Comparison of ENCODE assay signal across 8 mouse cellular contexts in the genomic region with DNA sequence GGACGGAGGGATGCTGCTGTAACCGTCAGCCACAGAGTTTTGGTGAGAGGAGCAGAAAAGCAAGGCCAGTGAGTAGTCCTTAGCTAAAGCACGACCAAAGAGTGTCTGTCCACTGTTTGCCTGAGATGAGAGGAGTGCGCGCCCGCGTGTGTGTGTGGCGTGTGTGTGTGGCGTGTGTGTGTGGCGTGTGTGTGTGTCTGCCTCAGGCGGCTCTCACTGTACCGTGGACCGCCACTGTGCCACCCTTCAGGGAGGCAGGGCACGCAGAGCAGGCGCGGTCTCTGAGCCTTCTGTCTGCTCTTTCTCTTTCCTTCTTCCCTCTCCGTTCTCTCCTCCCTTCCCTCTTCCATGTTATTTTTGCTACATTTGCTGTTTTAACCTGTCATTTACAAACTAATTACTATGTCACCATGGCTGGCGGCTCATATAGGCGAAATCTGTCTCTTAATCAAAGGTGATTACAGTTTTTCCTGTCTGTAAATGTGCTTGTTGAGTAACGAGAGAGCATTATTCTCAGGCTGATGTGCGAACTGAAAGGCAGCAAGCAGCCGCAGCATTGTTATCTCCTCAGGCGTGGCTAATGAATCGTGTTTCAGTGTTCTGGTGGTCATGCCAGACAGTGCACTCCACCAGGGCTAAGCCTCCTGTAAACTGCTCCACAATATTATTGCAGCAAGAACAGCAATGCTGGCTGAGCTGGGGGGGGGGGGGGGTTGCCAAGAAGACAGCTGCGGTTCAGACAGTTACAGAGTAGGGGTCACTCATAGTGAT.
DNase-seq lines count a peak whose midpoint lies in the region; ATAC-seq and TF ChIP-seq lines count a peak whose summit lies in the region.

No protein-coding gene starts in this region.

- H3K9me3 ChIP-seq in heart, embryonic 14.5 days (ENCODE audit: control insufficient read depth, low read length) = no peaks in the 10 kb centered on the region
- H3K9me3 ChIP-seq in midbrain, embryonic 13.5 days = no peaks in the 10 kb centered on the region

- no peak for TF ChIP-seq POLR2A in cerebellum, adult 2 months (IDR thresholded peaks at IDR 0.05; ENCODE audit: borderline replicate concordance, insufficient read depth, low read length)

- H3K4me1 ChIP-seq in cerebellum, adult 2 months (ENCODE audit: control insufficient read depth, insufficient read depth, low read length) = peaks cover 19% of the 10 kb centered on the region
- peaks cover 16 to 36% of the 10 kb centered on the region in 2 experiments for H3K4me1 ChIP-seq in heart, embryonic 14.5 days (ENCODE audit: control insufficient read depth in 2 of 2, insufficient read depth in 2 of 2, low read length in 2 of 2)
- H3K4me1 ChIP-seq in midbrain, embryonic 13.5 days (replicated peaks) = peaks cover 67% of the 10 kb centered on the region

- no peaks in the 10 kb centered on the region for H3K27me3 ChIP-seq in cerebellum, adult 2 months (ENCODE audit: control insufficient read depth, insufficient read depth, low read length)
- H3K27me3 ChIP-seq in Patski = no peaks in the 10 kb centered on the region
- no peaks in the 10 kb centered on the region for H3K27me3 ChIP-seq in heart, embryonic 14.5 days (ENCODE audit: control insufficient read depth, insufficient read depth, low read length)
- H3K27me3 ChIP-seq in midbrain, embryonic 13.5 days = peaks cover 15% of the 10 kb centered on the region

- H3K36me3 ChIP-seq in heart, embryonic 14.5 days (ENCODE audit: control insufficient read depth, insufficient read depth, low read length) = no peaks in the 10 kb centered on the region
- no peaks in the 10 kb centered on the region for H3K36me3 ChIP-seq in midbrain, embryonic 13.5 days

- no peak overlapping the region for H3K4me3 ChIP-seq in cerebellum, adult 2 months (replicated peaks; ENCODE audit: insufficient read depth, low read depth, low read length)
- H3K4me3 ChIP-seq in heart, embryonic 14.5 days (ENCODE audit: control insufficient read depth in 1 of 2, insufficient read depth in 1 of 2, low read depth in 1 of 2, low read length in 2 of 2) = peak overlapping the region; percentile 17 to 31
- H3K4me3 ChIP-seq in midbrain, embryonic 13.5 days (replicated peaks) = peak overlapping the region; percentile 16

- peak overlapping the region; percentile 53 for H3K9ac ChIP-seq in heart, embryonic 14.5 days (ENCODE audit: low read length)
- H3K9ac ChIP-seq in midbrain, embryonic 13.5 days (replicated peaks) = peak overlapping the region; percentile 51

- DNase-seq in cerebellum, postnatal 10 days = peak; percentile 57 to 69
- no peak for DNase-seq in cerebellum, adult 2 months
- DNase-seq in Patski (ENCODE audit: low read depth, low spot score) = peak; percentile 44
- no peak for DNase-seq in thymus, postnatal 25 days
- no peak for DNase-seq in spleen, postnatal 4 days (ENCODE audit: low spot score in 2 of 2)
- DNase-seq in adipocyte (ENCODE audit: low spot score) = no peak

- no peak for TF ChIP-seq CTCF in cerebellum, adult 2 months (IDR thresholded peaks at IDR 0.05; ENCODE audit: borderline replicate concordance, insufficient read depth, low read depth, low read length)
- TF ChIP-seq CTCF in Patski (IDR thresholded peaks at IDR 0.05) = no peak

- in situ Hi-C loops in Patski (cut with MboI; ENCODE audit: low pct_unique_long_range_greater_than_20kb) = no loop called here

- H3K4me2 ChIP-seq in heart, embryonic 14.5 days (ENCODE audit: low read length) = peak overlapping the region; percentile 70
- peak overlapping the region; percentile 53 for H3K4me2 ChIP-seq in midbrain, embryonic 13.5 days (replicated peaks)

- 32% methylated on average over 25 of the region's 25 CpGs for WGBS in cerebellum, adult 2 months
- WGBS in heart, embryonic 14.5 days = 32% methylated on average over 25 of the region's 25 CpGs
- 13% methylated on average over 25 of the region's 25 CpGs for WGBS in midbrain, embryonic 13.5 days

- ATAC-seq in Patski = peak; percentile 88
- ATAC-seq in heart, embryonic 14.5 days (ENCODE audit: insufficient number of reproducible peaks, insufficient read depth, low FRiP score, low read depth) = peak; percentile 59; the same call in 1 of the 2 replicates
- ATAC-seq in midbrain, embryonic 13.5 days = peak; percentile 90

- CTCF ChIA-PET in Patski (lab: Charles Lee) = interaction anchor here (1.0 to 1.4 kb wide), 2 partner anchors 9 to 72 kb away, joined by 3 to 4 read pairs; no protein-coding TSS in a partner anchor

- POLR2A ChIA-PET in Patski (lab: Charles Lee) = no interaction called here

- H3K27ac ChIP-seq in cerebellum, adult 2 months (ENCODE audit: insufficient read depth, low read length) = no peak overlapping the region
- peak overlapping the region in 1 of 2 experiments; percentile 50; a peak in 1 of 4 replicates for H3K27ac ChIP-seq in heart, embryonic 14.5 days (replicated peaks in 1 of 2; ENCODE audit: control insufficient read depth in 1 of 2, insufficient read depth in 1 of 2, low read depth in 2 of 2, low read length in 2 of 2)
- peak overlapping the region; percentile 84 for H3K27ac ChIP-seq in midbrain, embryonic 13.5 days

Comparison
In these comparisons a context has a peak if more than half of its experiments do, and no peak if none do; other contexts are left out.
1. DNase-seq: peak in cerebellum, postnatal 10 days (2 of 2) and Patski (single experiment); none in cerebellum, adult 2 months (0 of 2), thymus, postnatal 25 days (single experiment), spleen, postnatal 4 days (0 of 2) and adipocyte (single experiment).
2. Peak in every context shown above with its lines, with median percentiles within 50 percentile points of each other: ATAC-seq.